Mouse (Mus musculus) hindbrain, postnatal 0 days (tissue): ENCODE results near the gene Rasip1. TPM values are rescaled to one million over a fixed set of nuclear protein-coding genes. Genes with fewer than 3 reads are reported as not detected.

ENCODE experiments used
- ATAC-seq: fragments of 200-750 bp; cut with Nextera tagmentation; 2 replicates; pipeline ENCODE4 v1.8.0; 2017; ENCODE audit warnings: mild to moderate bottlenecking, moderate TSS enrichment, moderate library complexity
- DNase-seq: peaks from one replicate; pipeline ENCODE4 v3.0.0-alpha.2; 2015; ENCODE audit warnings: low spot score
- H3K27ac ChIP-seq: fragments of 300-500 bp; sonication (generic); 2 replicates; pipeline ENCODE4 v1.5.1; 2014; ENCODE audit warnings: mild to moderate bottlenecking
- H3K27me3 ChIP-seq: fragments of 300-500 bp; sonication (generic); 2 replicates; pipeline ENCODE4 v1.6.1; 2014; ENCODE audit warnings: low read length, mixed read lengths; ENCODE audit not compliant: insufficient read depth
- H3K36me3 ChIP-seq: fragments of 300-500 bp; sonication (generic); 2 replicates; pipeline ENCODE4 v1.6.1; 2014; ENCODE audit warnings: low read length, mixed read lengths; ENCODE audit not compliant: insufficient read depth
- H3K4me1 ChIP-seq: fragments of 300-500 bp; sonication (generic); 2 replicates; pipeline ENCODE4 v1.6.1; 2014; ENCODE audit warnings: antibody characterized with exemption, low read length, mixed read lengths; ENCODE audit not compliant: insufficient read depth
- H3K4me2 ChIP-seq: fragments of 300-500 bp; sonication (generic); 2 replicates; pipeline ENCODE4 v1.6.1; 2014; ENCODE audit warnings: low read depth, mild to moderate bottlenecking, low read length, moderate library complexity, mixed read lengths
- H3K4me3 ChIP-seq: fragments of 300-500 bp; sonication (generic); 2 replicates; pipeline ENCODE4 v1.5.1; 2014; ENCODE audit warnings: low read length
- H3K9ac ChIP-seq: fragments of 300-500 bp; sonication (generic); replicated peaks from 2 replicates; pipeline ENCODE4 v1.6.1; 2014; ENCODE audit warnings: mild to moderate bottlenecking, low read length, moderate library complexity, mixed read lengths
- H3K9me3 ChIP-seq: fragments of 300-500 bp; sonication (generic); 2 replicates; pipeline ENCODE4 v1.6.1; 2016; ENCODE audit warnings: low read length, mixed read lengths
- CTCF ChIP-seq: IDR thresholded peaks from 2 replicates; pipeline ENCODE4 v1.5.1; 2016; ENCODE audit warnings: antibody characterized with exemption, control low read depth, low read depth
- WGBS: fragments of 180-500 bp; shearing (Covaris S2); extraction: QIAGEN DNeasy Blood & Tissue Kit; methylation state at CpG from one replicate; pipeline ENCODE4 v1.1.7; 2014; 5-methylcytosine and 5-hydroxymethylcytosine counted together
- polyA plus RNA-seq: library from polyadenylated mRNA; unstranded; fragments of >200 nt; fragmentation: Nextera tagmentation; extraction: Ambion mirVana; gene quantifications from 2 replicates; pipeline ENCODE4 v1.2.1, GENCODE M21; 2015
- total RNA-seq: library from RNA; depleted of rRNA; stranded (reverse); fragments of >200 nt; gene quantifications from 2 replicates; pipeline ENCODE4 v1.2.3, GENCODE M21; 2014

The Rasip1 gene
- total and polyA plus RNA-seq, 2 experiments from 2014 or later, result 18.7 to 36.4 TPM

- Histone ChIP-seq H3K4me2 (peak overlapping the region; percentile 78), H3K9ac (peak overlapping the region; percentile 67), H3K4me3 (peak overlapping the region; percentile 36), H3K36me3 (no peaks in the 10 kb centered on the region), H3K27ac (peak overlapping the region; percentile 87), H3K27me3 (no peaks in the 10 kb centered on the region), H3K4me1 (peaks cover 22% of the 10 kb centered on the region; the same call in 1 of the 2 replicates), H3K9me3 (no peaks in the 10 kb centered on the region)
- TF ChIP-seq CTCF, result no peak
- ATAC-seq (no peak), DNase-seq (no peak)
- 35% methylated on average over 16 of the region's 16 CpGs for whole genome bisulfite sequencing
Observed at GRCm38 (mm10) chr7:45642503-45643255, 15.4 kb downstream of the Rasip1 start.

GRCm38 (mm10) chr7:45643441-45644178, 16.3 kb downstream of the Rasip1 start:
- Histone ChIP-seq H3K36me3 (no peaks in the 10 kb centered on the region), H3K9ac (peak overlapping the region; percentile 67), H3K4me3 (peak overlapping the region; percentile 36), H3K27ac (peak overlapping the region; percentile 87), H3K4me1 (peaks cover 17% of the 10 kb centered on the region; the same call in 1 of the 2 replicates), H3K9me3 (no peaks in the 10 kb centered on the region), H3K27me3 (no peaks in the 10 kb centered on the region), H3K4me2 (peak overlapping the region; percentile 78)
- no peak for TF ChIP-seq CTCF
- 3% methylated on average over 28 of the region's 28 CpGs for WGBS
- peak; percentile 94 for ATAC-seq
- DNase-seq, result peak; percentile 98

- Histone ChIP-seq H3K9ac (peak overlapping the region; percentile 33; the same call in 1 of the 2 replicates), H3K27me3 (no peaks in the 10 kb centered on the region), H3K4me1 (peaks cover 17% of the 10 kb centered on the region; the same call in 1 of the 2 replicates), H3K27ac (peak overlapping the region; percentile 87), H3K9me3 (no peaks in the 10 kb centered on the region), H3K36me3 (no peaks in the 10 kb centered on the region), H3K4me2 (peak overlapping the region; percentile 78), H3K4me3 (peak overlapping the region; percentile 36)
- TF ChIP-seq CTCF, result no peak
- 4% methylated on average over 18 of the region's 18 CpGs for WGBS
- DNase-seq (peak; percentile 80), ATAC-seq (peak; percentile 31)
Observed at GRCm38 (mm10) chr7:45644183-45644582, 16.9 kb downstream of the Rasip1 start.

- Histone ChIP-seq H3K4me3 (peak overlapping the region; percentile 36; the same call in 1 of the 2 replicates), H3K36me3 (no peaks in the 10 kb centered on the region), H3K4me1 (peaks cover 17% of the 10 kb centered on the region; the same call in 1 of the 2 replicates), H3K4me2 (peak overlapping the region; percentile 78), H3K9ac (peak overlapping the region; percentile 33; the same call in 1 of the 2 replicates), H3K27me3 (no peaks in the 10 kb centered on the region), H3K9me3 (no peaks in the 10 kb centered on the region), H3K27ac (peak overlapping the region; percentile 87)
- 76% methylated on average over 6 of the region's 6 CpGs for WGBS
- ATAC-seq, result no peak
- no peak for DNase-seq
- no peak for TF ChIP-seq CTCF
Observed at GRCm38 (mm10) chr7:45644872-45645590, 17.7 kb downstream of the Rasip1 start.

- no peak for DNase-seq
- H3K36me3 ChIP-seq, result no peaks in the 10 kb centered on the region
- no peak for TF ChIP-seq CTCF
- no peaks in the 10 kb centered on the region for H3K9me3 ChIP-seq
- no peaks in the 10 kb centered on the region for H3K27me3 ChIP-seq
- no peak overlapping the region for H3K27ac ChIP-seq
- peaks cover 17% of the 10 kb centered on the region; the same call in 1 of the 2 replicates for H3K4me1 ChIP-seq
- ATAC-seq, result no peak
- WGBS, result 62% methylated on average over 7 of the region's 7 CpGs
- no peak overlapping the region for H3K9ac ChIP-seq
- no peak overlapping the region for H3K4me2 ChIP-seq
- H3K4me3 ChIP-seq, result no peak overlapping the region
Observed at GRCm38 (mm10) chr7:45645591-45645971, 18.3 kb downstream of the Rasip1 start.

- Histone ChIP-seq H3K4me1 (peaks cover 12% of the 10 kb centered on the region; the same call in 1 of the 2 replicates), H3K4me2 (no peak overlapping the region), H3K9me3 (no peaks in the 10 kb centered on the region), H3K27me3 (no peaks in the 10 kb centered on the region), H3K9ac (no peak overlapping the region), H3K36me3 (no peaks in the 10 kb centered on the region), H3K27ac (no peak overlapping the region), H3K4me3 (no peak overlapping the region)
- 81% methylated on average over 4 of the region's 4 CpGs for WGBS
- DNase-seq, result no peak
- ATAC-seq, result no peak
- TF ChIP-seq CTCF, result no peak
Observed at GRCm38 (mm10) chr7:45646671-45647070, 19.4 kb downstream of the Rasip1 start.
